Mouse (Mus musculus) CH12.LX (cell line): Measurements from ENCODE around the gene Kctd7. TPM values are rescaled to one million over a fixed set of nuclear protein-coding genes. Genes with fewer than 3 reads are reported as not detected.
A peak's percentile ranks its signal among the peaks of the same experiment; 100 is the strongest.

Experiments
- DNase-seq: peaks from one replicate; pipeline ENCODE4 v3.0.0-alpha.2; 2013; ENCODE audit errors: extremely low read depth
- H3K27ac ChIP-seq: 2 replicates; pipeline ENCODE4 v1.5.1; 2012; ENCODE audit warnings: low read depth, mild to moderate bottlenecking, control low read depth, moderate library complexity; ENCODE audit not compliant: insufficient read depth
- H3K27me3 ChIP-seq: replicated peaks from 2 replicates; pipeline ENCODE3; 2012; ENCODE audit warnings: inconsistent platforms
- H3K36me3 ChIP-seq, 2 experiments: replicated peaks in 1 of 2; 2 replicates each; pipeline versions ENCODE3 to v1.6.1; 2012; ENCODE audit warnings: inconsistent platforms in 1 of 2, low read length in 1 of 2, mild to moderate bottlenecking in 1 of 2, mixed read lengths in 1 of 2, moderate library complexity in 1 of 2; ENCODE audit not compliant: control insufficient read depth in 1 of 2, insufficient read depth in 1 of 2
- H3K4me1 ChIP-seq, 2 experiments: 2 replicates each; pipeline ENCODE4 v1.6.1; 2012; ENCODE audit warnings: inconsistent platforms in 1 of 2, moderate library complexity in 1 of 2; ENCODE audit not compliant: insufficient read depth in 2 of 2, control insufficient read depth in 1 of 2
- H3K4me2 ChIP-seq: 2 replicates; pipeline ENCODE4 v1.6.1; 2012; ENCODE audit warnings: low read depth, mild to moderate bottlenecking, control low read depth; ENCODE audit not compliant: poor library complexity, insufficient read depth, severe bottlenecking
- H3K4me3 ChIP-seq, 3 experiments: fragments of 150-350 bp in 1 of 3; sonication (generic) in 1 of 3; replicated peaks in 1 of 3; 2 replicates each; pipeline versions ENCODE3 to v1.5.1; 2011 to 2012; ENCODE audit warnings: low read depth in 2 of 3, low read length in 2 of 3, mild to moderate bottlenecking in 2 of 3, moderate library complexity in 2 of 3, control low read depth in 1 of 3, improper control_type of control experiment in 1 of 3, inconsistent platforms in 1 of 3, mixed read lengths in 1 of 3; ENCODE audit not compliant: poor library complexity in 1 of 3
- H3K79me2 ChIP-seq: replicated peaks from 2 replicates; pipeline ENCODE4 v1.6.1; 2012; ENCODE audit warnings: mild to moderate bottlenecking, moderate library complexity; ENCODE audit not compliant: control insufficient read depth, poor library complexity, insufficient read depth, severe bottlenecking; ENCODE audit errors: extremely low read depth
- H3K9ac ChIP-seq: 2 replicates; pipeline ENCODE4 v1.6.1; 2012; ENCODE audit warnings: low read depth, mild to moderate bottlenecking, control low read depth, moderate library complexity; ENCODE audit not compliant: insufficient read depth
- H3K9me3 ChIP-seq: replicated peaks from 2 replicates; pipeline ENCODE3; 2012; ENCODE audit warnings: low read length, inconsistent platforms, mixed read lengths
- BHLHE40 ChIP-seq: IDR thresholded peaks from 2 replicates; pipeline ENCODE4 v1.6.1; 2011; ENCODE audit warnings: mild to moderate bottlenecking, low read depth, low read length, improper control_type of control experiment
- CHD1 ChIP-seq: IDR thresholded peaks from 2 replicates; pipeline ENCODE4 v1.6.1; 2012; ENCODE audit warnings: low read depth, low read length, improper control_type of control experiment, inconsistent platforms
- CHD2 ChIP-seq: IDR thresholded peaks from 2 replicates; pipeline ENCODE4 v1.6.1; 2011; ENCODE audit warnings: low read length, improper control_type of control experiment
- CTCF ChIP-seq, 2 experiments: IDR thresholded peaks in 1 of 2; conservative IDR thresholded peaks in 1 of 2; 2 replicates each; pipeline ENCODE4 v1.5.1; 2011 to 2012; ENCODE audit warnings: low read depth in 2 of 2, low read length in 2 of 2, improper control_type of control experiment in 1 of 2, inconsistent platforms in 1 of 2, mild to moderate bottlenecking in 1 of 2, moderate library complexity in 1 of 2
- E2F4 ChIP-seq: IDR thresholded peaks from 2 replicates; pipeline ENCODE4 v1.6.1; 2011; ENCODE audit warnings: low read depth, low read length, improper control_type of control experiment; ENCODE audit not compliant: insufficient replicate concordance
- ELF1 ChIP-seq: IDR thresholded peaks from 2 replicates; pipeline ENCODE4 v1.6.1; 2014; ENCODE audit warnings: low read depth, mild to moderate bottlenecking, inconsistent platforms, low read length, improper control_type of control experiment
- EP300 ChIP-seq: IDR thresholded peaks from 2 replicates; pipeline ENCODE4 v1.6.1; 2011; ENCODE audit warnings: low read length, improper control_type of control experiment
- ETS1 ChIP-seq: conservative IDR thresholded peaks from 2 replicates; pipeline ENCODE4 v1.6.1; 2012; ENCODE audit warnings: low read depth, mild to moderate bottlenecking, inconsistent platforms, low read length, improper control_type of control experiment, moderate library complexity
- GABPA ChIP-seq: IDR thresholded peaks from 2 replicates; pipeline ENCODE4 v1.6.1; 2012; ENCODE audit warnings: low read depth, low read length, improper control_type of control experiment, inconsistent platforms; ENCODE audit not compliant: insufficient replicate concordance
- HCFC1 ChIP-seq: IDR thresholded peaks from 2 replicates; pipeline ENCODE4 v1.6.1; 2012; ENCODE audit warnings: low read depth, mild to moderate bottlenecking, inconsistent platforms, low read length, improper control_type of control experiment
- IRF4 ChIP-seq: IDR thresholded peaks from 2 replicates; pipeline ENCODE4 v1.6.1; 2014; ENCODE audit warnings: low read depth, mild to moderate bottlenecking, inconsistent platforms, low read length, improper control_type of control experiment
- JUN ChIP-seq: IDR thresholded peaks from 2 replicates; pipeline ENCODE4 v1.6.1; 2011; ENCODE audit warnings: low read depth, mild to moderate bottlenecking, low read length, improper control_type of control experiment, moderate library complexity; ENCODE audit not compliant: insufficient read depth
- JUND ChIP-seq: conservative IDR thresholded peaks from 2 replicates; pipeline ENCODE4 v1.6.1; 2011; ENCODE audit warnings: low read depth, low read length, improper control_type of control experiment
- KAT2A ChIP-seq: IDR thresholded peaks from 2 replicates; pipeline ENCODE4 v1.6.1; 2012; ENCODE audit warnings: low read length, improper control_type of control experiment, inconsistent platforms; ENCODE audit not compliant: insufficient replicate concordance
- MAFK ChIP-seq: IDR thresholded peaks from 2 replicates; pipeline ENCODE4 v1.6.1; 2011; ENCODE audit warnings: low read length, improper control_type of control experiment; ENCODE audit not compliant: insufficient replicate concordance
- MAX ChIP-seq: IDR thresholded peaks from 2 replicates; pipeline ENCODE4 v1.6.1; 2011; ENCODE audit warnings: low read length, improper control_type of control experiment
- MAZ ChIP-seq: IDR thresholded peaks from 2 replicates; pipeline ENCODE4 v1.6.1; 2012; ENCODE audit warnings: low read depth, mild to moderate bottlenecking, inconsistent platforms, low read length, improper control_type of control experiment, moderate library complexity
- MEF2A ChIP-seq: IDR thresholded peaks from 2 replicates; pipeline ENCODE4 v1.6.1; 2014; ENCODE audit warnings: low read depth, mild to moderate bottlenecking, inconsistent platforms, low read length, improper control_type of control experiment, borderline replicate concordance
- MXI1 ChIP-seq: IDR thresholded peaks from 2 replicates; pipeline ENCODE4 v1.6.1; 2011; ENCODE audit warnings: mild to moderate bottlenecking, low read depth, low read length, improper control_type of control experiment
- MYC ChIP-seq: IDR thresholded peaks from 2 replicates; pipeline ENCODE4 v1.6.1; 2011; ENCODE audit warnings: low read depth, mild to moderate bottlenecking, improper control_type of control experiment, low read length
- NELFE ChIP-seq: IDR thresholded peaks from 2 replicates; pipeline ENCODE4 v1.6.1; 2011; ENCODE audit warnings: low read depth, low read length, improper control_type of control experiment
- NRF1 ChIP-seq: IDR thresholded peaks from 2 replicates; pipeline ENCODE4 v1.6.1; 2014; ENCODE audit warnings: low read depth, mild to moderate bottlenecking, inconsistent platforms, low read length, improper control_type of control experiment, moderate library complexity
- PAX5 ChIP-seq: IDR thresholded peaks from 2 replicates; pipeline ENCODE4 v1.6.1; 2012; ENCODE audit warnings: low read length, inconsistent platforms, mixed read lengths
- POLR2A ChIP-seq: IDR thresholded peaks from 2 replicates; pipeline ENCODE4 v1.6.1; 2011; ENCODE audit warnings: low read depth, mild to moderate bottlenecking, improper control_type of control experiment, low read length
- POLR2AphosphoS2 ChIP-seq: IDR thresholded peaks from 2 replicates; pipeline ENCODE4 v1.6.1; 2011; ENCODE audit warnings: low read depth, low read length, improper control_type of control experiment
- RAD21 ChIP-seq: IDR thresholded peaks from 2 replicates; pipeline ENCODE4 v1.6.1; 2011; ENCODE audit warnings: low read depth, mild to moderate bottlenecking, low read length, improper control_type of control experiment, moderate library complexity
- RCOR1 ChIP-seq: conservative IDR thresholded peaks from 2 replicates; pipeline ENCODE4 v1.6.1; 2012; ENCODE audit warnings: low read depth, mild to moderate bottlenecking, inconsistent platforms, low read length, improper control_type of control experiment
- SIN3A ChIP-seq: IDR thresholded peaks from 2 replicates; pipeline ENCODE4 v1.6.1; 2012; ENCODE audit warnings: low read length, improper control_type of control experiment, inconsistent platforms
- SMC3 ChIP-seq: IDR thresholded peaks from 2 replicates; pipeline ENCODE4 v1.6.1; 2011; ENCODE audit warnings: low read depth, low read length, improper control_type of control experiment
- TBP ChIP-seq: conservative IDR thresholded peaks from 2 replicates; pipeline ENCODE4 v1.6.1; 2011; ENCODE audit warnings: low read depth, low read length, improper control_type of control experiment
- TCF12 ChIP-seq: IDR thresholded peaks from 2 replicates; pipeline ENCODE4 v1.6.1; 2014; ENCODE audit warnings: low read depth, mild to moderate bottlenecking, inconsistent platforms, low read length, improper control_type of control experiment
- UBTF ChIP-seq: IDR thresholded peaks from 2 replicates; pipeline ENCODE4 v1.6.1; 2012; ENCODE audit warnings: low read depth, mild to moderate bottlenecking, inconsistent platforms, low read length, improper control_type of control experiment, moderate library complexity
- USF1 ChIP-seq: IDR thresholded peaks from 2 replicates; pipeline ENCODE4 v1.6.1; 2014; ENCODE audit warnings: low read depth, mild to moderate bottlenecking, inconsistent platforms, low read length, improper control_type of control experiment
- ZC3H11A ChIP-seq: IDR thresholded peaks from 2 replicates; pipeline ENCODE4 v1.6.1; 2012; ENCODE audit warnings: low read depth, mild to moderate bottlenecking, inconsistent platforms, low read length, improper control_type of control experiment
- ZMIZ1 ChIP-seq: IDR thresholded peaks from 2 replicates; pipeline ENCODE4 v1.6.1; 2012; ENCODE audit warnings: low read depth, mild to moderate bottlenecking, inconsistent platforms, low read length, improper control_type of control experiment
- ZNF384 ChIP-seq: IDR thresholded peaks from 2 replicates; pipeline ENCODE4 v1.6.1; 2012; ENCODE audit warnings: low read depth, low read length, improper control_type of control experiment, inconsistent platforms
- dilution Hi-C: fragments of 300-500 bp; cut with MboI; formaldehyde crosslinking; loops from 2 replicates; pipeline ENCODE4 v1.14.3; 2020; ENCODE audit warnings: low sequenced_read_pairs; ENCODE audit not compliant: extremely low pct_unique_long_range_greater_than_20kb, extremely low pct_ligation_motif_present
- in situ Hi-C: fragments of 300-500 bp; cut with MboI; formaldehyde crosslinking; loops from 3 replicates; pipeline ENCODE4 v1.14.3; 2019; ENCODE audit warnings: low sequenced_read_pairs, low pct_ligation_motif_present, low pct_unique_long_range_greater_than_20kb, mixed read lengths
- polyA plus RNA-seq: library from polyadenylated mRNA; unstranded; fragments of >175 nt; gene quantifications from 2 replicates; pipeline ENCODE4 v1.2.1, GENCODE M21; 2012; ENCODE audit warnings: low read depth; ENCODE audit not compliant: insufficient read length
- total RNA-seq, 2 experiments: library from RNA; depleted of rRNA; stranded (reverse); fragments of 300-350 nt in 1 of 2; fragments of >200 nt in 1 of 2; gene quantifications; 2 replicates each; pipeline ENCODE4 v1.2.3; 2012 to 2014

Gene Kctd7
- total and polyA plus RNA-seq, 3 experiments = 2.8 to 4.3 (median 3.3) TPM

GRCm38 (mm10) chr5:130120070-130120736, 24.5 kb upstream of the Kctd7 start:
- TF ChIP-seq RAD21 = no peak
- TF ChIP-seq ZNF384 = no peak
- TF ChIP-seq ETS1 = no peak; the same call in 1 of the 2 replicates
- peak; percentile 22; the same call in 1 of the 2 replicates for TF ChIP-seq ELF1
- 0 out of 2 replicates have a peak, but pooled peaks have one; percentile 66 for TF ChIP-seq MXI1
- TF ChIP-seq EP300 = peak; percentile 30; the same call in 1 of the 2 replicates
- TF ChIP-seq E2F4 = no peak
- TF ChIP-seq ZMIZ1 = no peak
- TF ChIP-seq BHLHE40 = peak; percentile 26
- peak; percentile 26; the same call in 1 of the 2 replicates for TF ChIP-seq POLR2A
- TF ChIP-seq HCFC1 = peak; percentile 33
- no peak for TF ChIP-seq USF1
- TF ChIP-seq PAX5 = no peak
- peak; percentile 47; the same call in 1 of the 2 replicates for TF ChIP-seq CHD2
- no peak for TF ChIP-seq JUN
- TF ChIP-seq ZC3H11A = no peak
- TF ChIP-seq MYC = peak; percentile 64
- TF ChIP-seq UBTF = no peak
- peak; percentile 32 for TF ChIP-seq IRF4
- TF ChIP-seq CHD1 = peak; percentile 87
- no peak for TF ChIP-seq MAZ
- TF ChIP-seq MEF2A = no peak
- no peak for TF ChIP-seq POLR2AphosphoS2
- no peak for TF ChIP-seq JUND
- no peak for TF ChIP-seq TBP
- peak; percentile 63 for TF ChIP-seq MAX
- no peak for TF ChIP-seq KAT2A
- TF ChIP-seq MAFK = no peak
- TF ChIP-seq CTCF (conservative IDR thresholded peaks at IDR 0.05 in 1 of 2, IDR thresholded peaks at IDR 0.05 in 1 of 2; ENCODE audit: low read depth in 2 of 2, low read length in 2 of 2) = no peak
- no peak for TF ChIP-seq GABPA
- TF ChIP-seq RCOR1 = no peak; the same call in 1 of the 2 replicates
- TF ChIP-seq SMC3 = no peak
- TF ChIP-seq SIN3A = peak; percentile 80
- TF ChIP-seq NELFE = no peak
- TF ChIP-seq NRF1 = no peak
- no peak for TF ChIP-seq TCF12
- TF ChIP-seq, all 38 proteins: peak for 12
- dilution Hi-C loops (no loop called here), in situ Hi-C loops (no loop called here)
- peak overlapping the region; percentile 86 for H3K27ac ChIP-seq
- peak overlapping the region in 1 of 3 experiments; percentile 6 for H3K4me3 ChIP-seq
- no peaks in the 10 kb centered on the region for H3K27me3 ChIP-seq
- H3K36me3 ChIP-seq = peaks cover 0 to 80% of the 10 kb centered on the region in 2 experiments
- DNase-seq = no peak
- H3K9me3 ChIP-seq = no peaks in the 10 kb centered on the region
- H3K9ac ChIP-seq = peak overlapping the region; percentile 48
- peaks cover 30% of the 10 kb centered on the region for H3K79me2 ChIP-seq
- peaks cover 31 to 67% of the 10 kb centered on the region in 2 experiments for H3K4me1 ChIP-seq
- H3K4me2 ChIP-seq = peak overlapping the region; percentile 80
